Mouse (Mus musculus): Measurements from ENCODE around the gene Cacna1c. TPM values are rescaled to one million over a fixed set of nuclear protein-coding genes. Genes with fewer than 3 reads are reported as not detected.

The Cacna1c gene
- polyA plus RNA-seq, 1 experiment = not detected

GRCm38 (mm10) chr6:118674781-118675180 is 521.4 kb downstream of the Cacna1c start:
- Histone ChIP-seq H3K36me3 (ENCODE audit: control insufficient read depth, insufficient read depth) (no peaks in the 10 kb centered on the region), H3ac (ENCODE audit: control insufficient read depth, insufficient read length) (no peak overlapping the region), H3K27me3 (ENCODE audit: control insufficient read depth, insufficient read depth, insufficient read length) (peaks cover 20% of the 10 kb centered on the region), H3K4me2 (ENCODE audit: low read depth) (no peak overlapping the region), H3K4me3 (no peak overlapping the region), H3K79me2 (ENCODE audit: control insufficient read depth, insufficient read depth) (no peaks in the 10 kb centered on the region)
- no peak for TF ChIP-seq USF1 (IDR thresholded peaks at IDR 0.05; ENCODE audit: low read depth)
- no peak for TF ChIP-seq MYOG (IDR thresholded peaks at IDR 0.05; ENCODE audit: control insufficient read depth in 1 of 3, insufficient read depth in 1 of 3, insufficient read length in 2 of 3, low read depth in 2 of 3)
- no peak for TF ChIP-seq POLR2AphosphoS2 (IDR thresholded peaks at IDR 0.05; ENCODE audit: insufficient read length, low read depth)
- no peak for TF ChIP-seq POLR2A (IDR thresholded peaks at IDR 0.05; ENCODE audit: insufficient read length, low read depth)
- no peak for TF ChIP-seq TCF12 (IDR thresholded peaks at IDR 0.05; ENCODE audit: insufficient read depth, poor library complexity, severe bottlenecking)
- TF ChIP-seq E2F4 (IDR thresholded peaks at IDR 0.05; ENCODE audit: insufficient read depth) = no peak
- no peak for TF ChIP-seq CEBPB (IDR thresholded peaks at IDR 0.05; ENCODE audit: insufficient read depth, poor library complexity, severe bottlenecking)
- TF ChIP-seq TCF3 (IDR thresholded peaks at IDR 0.05; ENCODE audit: insufficient read length, low read depth) = no peak
- no peak for TF ChIP-seq MYOD1 (IDR thresholded peaks at IDR 0.05; ENCODE audit: control insufficient read depth in 1 of 3, insufficient read length in 2 of 3, low read depth in 2 of 3)
- TF ChIP-seq SRF (IDR thresholded peaks at IDR 0.05; ENCODE audit: control insufficient read depth, insufficient read length, low read depth) = no peak
- no peak for TF ChIP-seq REST (IDR thresholded peaks at IDR 0.05; ENCODE audit: insufficient read depth, insufficient read length)
- no peak for TF ChIP-seq MAX (IDR thresholded peaks at IDR 0.05; ENCODE audit: low read depth)

DNA sequence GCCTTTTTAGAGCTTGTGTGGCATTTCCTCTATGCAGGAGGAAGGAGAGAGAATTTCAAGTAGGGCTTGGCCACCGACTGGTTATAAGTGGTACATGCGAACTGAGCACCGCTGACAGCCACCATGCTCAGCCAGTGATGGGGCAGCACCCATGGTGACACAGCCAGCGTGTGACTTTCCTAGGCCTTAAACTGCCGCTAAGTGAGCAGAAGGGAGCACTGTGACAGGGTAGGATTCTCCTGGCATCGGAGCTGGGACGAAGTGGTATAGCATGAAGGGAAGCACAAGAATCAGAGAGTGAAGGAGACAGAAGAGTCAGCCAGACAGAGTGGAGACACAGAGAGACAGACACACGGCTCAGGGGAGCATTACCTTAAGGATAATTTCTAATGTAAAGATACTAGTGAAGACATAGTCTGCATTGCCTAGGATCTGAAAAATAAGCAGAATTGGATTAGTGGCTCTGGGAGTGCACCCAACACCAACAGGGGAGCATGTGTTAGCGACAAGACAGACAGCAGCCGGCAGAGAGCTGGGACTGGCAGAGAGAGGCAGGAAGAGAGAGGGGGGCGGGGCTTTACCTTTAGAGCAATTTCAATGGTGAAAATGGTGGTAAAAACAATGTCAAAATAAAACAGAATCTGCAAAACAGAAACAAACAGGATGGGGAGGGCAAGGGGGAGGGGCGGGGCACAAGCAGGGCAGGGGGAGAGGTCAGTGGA is 522.1 kb downstream of the Cacna1c start:
- H3K4me2 ChIP-seq (ENCODE audit: low read depth) = no peak overlapping the region
- no peaks in the 10 kb centered on the region for H3K79me2 ChIP-seq (ENCODE audit: control insufficient read depth, insufficient read depth)
- no peak overlapping the region for H3K4me3 ChIP-seq
- TF ChIP-seq MYOD1 (IDR thresholded peaks at IDR 0.05; ENCODE audit: control insufficient read depth in 1 of 3, insufficient read length in 2 of 3, low read depth in 2 of 3) (no peak), MYOG (IDR thresholded peaks at IDR 0.05; ENCODE audit: control insufficient read depth in 1 of 3, insufficient read depth in 1 of 3, insufficient read length in 2 of 3, low read depth in 2 of 3) (no peak), POLR2A (IDR thresholded peaks at IDR 0.05; ENCODE audit: insufficient read length, low read depth) (no peak), REST (IDR thresholded peaks at IDR 0.05; ENCODE audit: insufficient read depth, insufficient read length) (no peak), USF1 (IDR thresholded peaks at IDR 0.05; ENCODE audit: low read depth) (no peak)
- H3ac ChIP-seq (ENCODE audit: control insufficient read depth, insufficient read length) = no peak overlapping the region
- H3K36me3 ChIP-seq (ENCODE audit: control insufficient read depth, insufficient read depth) = no peaks in the 10 kb centered on the region
- peaks cover 20% of the 10 kb centered on the region for H3K27me3 ChIP-seq (ENCODE audit: control insufficient read depth, insufficient read depth, insufficient read length)

GRCm38 (mm10) chr6:118653331-118653730 is 542.9 kb downstream of the Cacna1c start:
- H3K4me3 ChIP-seq = no peak overlapping the region
- no peaks in the 10 kb centered on the region for H3K36me3 ChIP-seq (ENCODE audit: control insufficient read depth, insufficient read depth)
- H3K79me2 ChIP-seq (ENCODE audit: control insufficient read depth, insufficient read depth) = no peaks in the 10 kb centered on the region
- H3K4me2 ChIP-seq (ENCODE audit: low read depth) = no peak overlapping the region
- TF ChIP-seq TCF3 (IDR thresholded peaks at IDR 0.05; ENCODE audit: insufficient read length, low read depth) = no peak
- no peak for TF ChIP-seq E2F4 (IDR thresholded peaks at IDR 0.05; ENCODE audit: insufficient read depth)
- TF ChIP-seq REST (IDR thresholded peaks at IDR 0.05; ENCODE audit: insufficient read depth, insufficient read length) = no peak
- TF ChIP-seq SRF (IDR thresholded peaks at IDR 0.05; ENCODE audit: control insufficient read depth, insufficient read length, low read depth) = no peak
- peaks cover 4% of the 10 kb centered on the region for H3K27me3 ChIP-seq (ENCODE audit: control insufficient read depth, insufficient read depth, insufficient read length)
- H3ac ChIP-seq (ENCODE audit: control insufficient read depth, insufficient read length) = no peak overlapping the region

- Histone ChIP-seq H3K4me3 (no peak overlapping the region), H3ac (ENCODE audit: control insufficient read depth, insufficient read length) (no peak overlapping the region), H3K4me2 (ENCODE audit: low read depth) (no peak overlapping the region), H3K36me3 (ENCODE audit: control insufficient read depth, insufficient read depth) (no peaks in the 10 kb centered on the region), H3K79me2 (ENCODE audit: control insufficient read depth, insufficient read depth) (no peaks in the 10 kb centered on the region), H3K27me3 (ENCODE audit: control insufficient read depth, insufficient read depth, insufficient read length) (peaks cover 21% of the 10 kb centered on the region)
- TF ChIP-seq MYOD1 (IDR thresholded peaks at IDR 0.05; ENCODE audit: control insufficient read depth in 1 of 3, insufficient read length in 2 of 3, low read depth in 2 of 3) = no peak
- TF ChIP-seq REST (IDR thresholded peaks at IDR 0.05; ENCODE audit: insufficient read depth, insufficient read length) = no peak
- TF ChIP-seq SRF (IDR thresholded peaks at IDR 0.05; ENCODE audit: control insufficient read depth, insufficient read length, low read depth) = no peak
- no peak for TF ChIP-seq MAX (IDR thresholded peaks at IDR 0.05; ENCODE audit: low read depth)
- TF ChIP-seq POLR2A (IDR thresholded peaks at IDR 0.05; ENCODE audit: insufficient read length, low read depth) = no peak
- no peak for TF ChIP-seq TCF12 (IDR thresholded peaks at IDR 0.05; ENCODE audit: insufficient read depth, poor library complexity, severe bottlenecking)
- no peak for TF ChIP-seq MYOG (IDR thresholded peaks at IDR 0.05; ENCODE audit: control insufficient read depth in 1 of 3, insufficient read depth in 1 of 3, insufficient read length in 2 of 3, low read depth in 2 of 3)
- TF ChIP-seq E2F4 (IDR thresholded peaks at IDR 0.05; ENCODE audit: insufficient read depth) = no peak
- TF ChIP-seq CEBPB (IDR thresholded peaks at IDR 0.05; ENCODE audit: insufficient read depth, poor library complexity, severe bottlenecking) = no peak
- no peak for TF ChIP-seq TCF3 (IDR thresholded peaks at IDR 0.05; ENCODE audit: insufficient read length, low read depth)
- TF ChIP-seq POLR2AphosphoS2 (IDR thresholded peaks at IDR 0.05; ENCODE audit: insufficient read length, low read depth) = no peak
These were observed 547.0 kb downstream of the Cacna1c start for GRCm38 (mm10) chr6:118649121-118649783.

Measured in myocyte (in vitro differentiated cells).